Mouse (Mus musculus) myocyte (in vitro differentiated cells): ENCODE results near the gene St6galnac3. TPM values are rescaled to one million over a fixed set of nuclear protein-coding genes. Genes with fewer than 3 reads are reported as not detected.

Source experiments
- H3K27me3 ChIP-seq: one replicate; pipeline ENCODE4 v1.6.1; 2011; ENCODE audit not compliant: control insufficient read depth, insufficient read depth, insufficient read length
- H3K36me3 ChIP-seq: one replicate; pipeline ENCODE4 v1.6.1; 2011; ENCODE audit not compliant: control insufficient read depth, insufficient read depth
- H3K4me2 ChIP-seq: one replicate; pipeline ENCODE4 v1.6.1; 2011; ENCODE audit warnings: low read depth, control low read depth
- H3K4me3 ChIP-seq: one replicate; pipeline ENCODE4 v1.5.1; 2011; ENCODE audit warnings: mild to moderate bottlenecking, control low read depth, moderate library complexity
- H3K79me2 ChIP-seq: one replicate; pipeline ENCODE4 v1.6.1; 2011; ENCODE audit not compliant: control insufficient read depth, insufficient read depth
- H3ac ChIP-seq: one replicate; pipeline ENCODE4 v1.6.1; 2011; ENCODE audit not compliant: control insufficient read depth, insufficient read length
- CEBPB ChIP-seq: IDR thresholded peaks from 2 replicates; pipeline ENCODE4 v1.6.1; 2011; ENCODE audit warnings: mild to moderate bottlenecking, moderate library complexity; ENCODE audit not compliant: poor library complexity, insufficient read depth, severe bottlenecking
- E2F4 ChIP-seq: IDR thresholded peaks from one replicate; pipeline ENCODE4 v1.6.1; 2011; ENCODE audit warnings: mild to moderate bottlenecking, control low read depth, moderate library complexity; ENCODE audit not compliant: insufficient read depth
- MAX ChIP-seq: IDR thresholded peaks from one replicate; pipeline ENCODE4 v1.6.1; 2011; ENCODE audit warnings: low read depth, mild to moderate bottlenecking, control low read depth
- MYOD1 ChIP-seq, 3 experiments: IDR thresholded peaks; one replicate each; pipeline ENCODE4 v1.6.1; 2011; ENCODE audit warnings: control low read depth in 2 of 3, low read depth in 2 of 3, mild to moderate bottlenecking in 2 of 3, moderate library complexity in 1 of 3; ENCODE audit not compliant: insufficient read length in 2 of 3, control insufficient read depth in 1 of 3
- MYOG ChIP-seq, 3 experiments: IDR thresholded peaks; one replicate each; pipeline ENCODE4 v1.6.1; 2011; ENCODE audit warnings: control low read depth in 2 of 3, low read depth in 2 of 3, mild to moderate bottlenecking in 2 of 3; ENCODE audit not compliant: insufficient read length in 2 of 3, control insufficient read depth in 1 of 3, insufficient read depth in 1 of 3
- POLR2A ChIP-seq: IDR thresholded peaks from one replicate; pipeline ENCODE4 v1.6.1; 2011; ENCODE audit warnings: low read depth, mild to moderate bottlenecking, control low read depth, moderate library complexity; ENCODE audit not compliant: insufficient read length
- POLR2AphosphoS2 ChIP-seq: IDR thresholded peaks from one replicate; pipeline ENCODE4 v1.6.1; 2011; ENCODE audit warnings: low read depth, control low read depth; ENCODE audit not compliant: insufficient read length
- REST ChIP-seq: IDR thresholded peaks from one replicate; pipeline ENCODE4 v1.6.1; 2011; ENCODE audit warnings: mild to moderate bottlenecking, control low read depth, moderate library complexity; ENCODE audit not compliant: insufficient read depth, insufficient read length
- SRF ChIP-seq: IDR thresholded peaks from one replicate; pipeline ENCODE4 v1.6.1; 2011; ENCODE audit warnings: low read depth; ENCODE audit not compliant: control insufficient read depth, insufficient read length
- TCF12 ChIP-seq: IDR thresholded peaks from one replicate; pipeline ENCODE4 v1.6.1; 2011; ENCODE audit warnings: mild to moderate bottlenecking, control low read depth; ENCODE audit not compliant: poor library complexity, insufficient read depth, severe bottlenecking
- TCF3 ChIP-seq: IDR thresholded peaks from one replicate; pipeline ENCODE4 v1.6.1; 2011; ENCODE audit warnings: low read depth, control low read depth; ENCODE audit not compliant: insufficient read length
- USF1 ChIP-seq: IDR thresholded peaks from one replicate; pipeline ENCODE4 v1.6.1; 2011; ENCODE audit warnings: low read depth, mild to moderate bottlenecking, control low read depth, moderate library complexity
- polyA plus RNA-seq: library from polyadenylated mRNA; unstranded; fragments of >200 nt; fragmentation: generic; extraction: Trizol; gene quantifications from one replicate; pipeline ENCODE4 v1.2.1, GENCODE M21; 2012; ENCODE audit warnings: missing spikeins

The St6galnac3 gene
- polyA plus RNA-seq, 1 experiment: not detected

- H3K4me3 ChIP-seq: no peak overlapping the region
- no peaks in the 10 kb centered on the region for H3K36me3 ChIP-seq
- H3K4me2 ChIP-seq: no peak overlapping the region
- no peaks in the 10 kb centered on the region for H3K79me2 ChIP-seq
- no peak overlapping the region for H3ac ChIP-seq
- TF ChIP-seq USF1: no peak
- TF ChIP-seq REST: no peak
- no peak for TF ChIP-seq CEBPB
- TF ChIP-seq TCF12: no peak
- no peak for TF ChIP-seq MYOG (IDR thresholded peaks at IDR 0.05; ENCODE audit: control insufficient read depth in 1 of 3, insufficient read depth in 1 of 3, insufficient read length in 2 of 3, low read depth in 2 of 3)
- no peak for TF ChIP-seq TCF3
- TF ChIP-seq MAX: no peak
- TF ChIP-seq MYOD1 (IDR thresholded peaks at IDR 0.05; ENCODE audit: control insufficient read depth in 1 of 3, insufficient read length in 2 of 3, low read depth in 2 of 3): no peak
- no peak for TF ChIP-seq E2F4
- TF ChIP-seq SRF: no peak
- no peak for TF ChIP-seq POLR2AphosphoS2
- no peaks in the 10 kb centered on the region for H3K27me3 ChIP-seq
Measured at GRCm38 (mm10) chr3:153525151-153525768, 199.7 kb downstream of the St6galnac3 start.

- Histone ChIP-seq H3K79me2 (no peaks in the 10 kb centered on the region), H3K4me2 (no peak overlapping the region), H3ac (no peak overlapping the region), H3K27me3 (no peaks in the 10 kb centered on the region), H3K4me3 (no peak overlapping the region), H3K36me3 (no peaks in the 10 kb centered on the region)
- TF ChIP-seq USF1 (no peak), TCF12 (no peak)
Measured at GRCm38 (mm10) chr3:153516848-153517247, 208.1 kb downstream of the St6galnac3 start.

- Histone ChIP-seq H3K36me3 (no peaks in the 10 kb centered on the region), H3K27me3 (no peaks in the 10 kb centered on the region), H3K79me2 (no peaks in the 10 kb centered on the region), H3ac (no peak overlapping the region), H3K4me3 (no peak overlapping the region), H3K4me2 (no peak overlapping the region)
- TF ChIP-seq USF1 (no peak), MYOG (IDR thresholded peaks at IDR 0.05; ENCODE audit: control insufficient read depth in 1 of 3, insufficient read depth in 1 of 3, insufficient read length in 2 of 3, low read depth in 2 of 3) (no peak), CEBPB (no peak)
Measured at GRCm38 (mm10) chr3:153513501-153514060, 211.4 kb downstream of the St6galnac3 start.

GRCm38 (mm10) chr3:153512545-153512944, 212.4 kb downstream of the St6galnac3 start:
- Histone ChIP-seq H3ac (no peak overlapping the region), H3K36me3 (no peaks in the 10 kb centered on the region), H3K27me3 (no peaks in the 10 kb centered on the region), H3K4me2 (no peak overlapping the region), H3K4me3 (no peak overlapping the region), H3K79me2 (no peaks in the 10 kb centered on the region)
- TF ChIP-seq POLR2AphosphoS2: no peak
- no peak for TF ChIP-seq CEBPB
- TF ChIP-seq POLR2A: no peak
- no peak for TF ChIP-seq MYOG (IDR thresholded peaks at IDR 0.05; ENCODE audit: control insufficient read depth in 1 of 3, insufficient read depth in 1 of 3, insufficient read length in 2 of 3, low read depth in 2 of 3)
- no peak for TF ChIP-seq MAX
- TF ChIP-seq MYOD1 (IDR thresholded peaks at IDR 0.05; ENCODE audit: control insufficient read depth in 1 of 3, insufficient read length in 2 of 3, low read depth in 2 of 3): no peak
- TF ChIP-seq E2F4: no peak
- TF ChIP-seq USF1: no peak
- no peak for TF ChIP-seq TCF12
- no peak for TF ChIP-seq TCF3
- TF ChIP-seq REST: no peak
- no peak for TF ChIP-seq SRF

GRCm38 (mm10) chr3:153511151-153511580, 213.8 kb downstream of the St6galnac3 start:
- no peak overlapping the region for H3K4me2 ChIP-seq
- TF ChIP-seq TCF3 (no peak), TCF12 (no peak), MYOG (IDR thresholded peaks at IDR 0.05; ENCODE audit: control insufficient read depth in 1 of 3, insufficient read depth in 1 of 3, insufficient read length in 2 of 3, low read depth in 2 of 3) (no peak), REST (no peak), POLR2AphosphoS2 (no peak), MYOD1 (IDR thresholded peaks at IDR 0.05; ENCODE audit: control insufficient read depth in 1 of 3, insufficient read length in 2 of 3, low read depth in 2 of 3) (no peak), CEBPB (no peak), USF1 (no peak), E2F4 (no peak), MAX (no peak), POLR2A (no peak), SRF (no peak)
- H3K4me3 ChIP-seq: no peak overlapping the region
- no peaks in the 10 kb centered on the region for H3K27me3 ChIP-seq
- no peaks in the 10 kb centered on the region for H3K79me2 ChIP-seq
- no peaks in the 10 kb centered on the region for H3K36me3 ChIP-seq
- H3ac ChIP-seq: no peak overlapping the region
